In the genomic region with DNA sequence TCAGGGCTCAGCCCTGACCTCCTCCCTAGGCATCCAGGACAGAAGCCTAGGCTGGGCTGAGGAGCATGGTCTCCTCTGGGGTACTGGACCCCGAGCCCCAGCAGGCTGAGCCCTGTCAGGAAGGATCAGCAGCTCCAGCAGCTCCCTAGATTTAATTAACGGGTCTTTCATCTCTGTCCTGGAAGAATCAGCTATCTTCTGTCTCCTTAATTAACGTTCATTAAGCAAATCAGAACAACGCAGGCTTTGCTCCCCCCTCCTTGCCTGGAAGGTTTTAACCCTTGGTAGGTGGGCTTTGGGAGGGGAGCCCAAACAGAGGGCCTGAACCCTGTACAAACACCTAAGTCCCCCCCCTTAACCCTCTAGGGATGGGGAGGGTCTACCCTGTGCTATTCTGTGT, we compare ENCODE assay signal across 27 mouse cellular contexts. TPM values are rescaled to one million over a fixed set of nuclear protein-coding genes. Genes with fewer than 3 reads are reported as not detected.
"Had no signal": no experiment of that assay in that cellular context is flagged by ENCODE, and none has a peak within 500 bp of the region (broad histone marks: within the 10 kb centered on the region; RNA-seq: fewer than 3 reads in every experiment).

No protein-coding gene starts in this region.

- H3K4me2 ChIP-seq: heart, embryonic 12.5 days; hindbrain, embryonic 13.5 days; hindbrain, embryonic 15.5 days; kidney, embryonic 15.5 days; limb, embryonic 13.5 days; limb, embryonic 15.5 days had no signal

- H3K9me3 ChIP-seq: heart, embryonic 12.5 days; hindbrain, embryonic 13.5 days; hindbrain, embryonic 15.5 days; kidney, embryonic 15.5 days; limb, embryonic 13.5 days; limb, embryonic 15.5 days had no signal

- H3K4me3 ChIP-seq: gastrocnemius, adult 2 months; heart, embryonic 12.5 days; hindbrain, embryonic 13.5 days; hindbrain, embryonic 15.5 days; kidney, embryonic 15.5 days; limb, embryonic 13.5 days; limb, embryonic 15.5 days had no signal

- DNase-seq: gastrocnemius, adult 2 months; gastrocnemius, postnatal 10 days; gastrocnemius, postnatal 25 days; heart, adult 18-20 months; heart, postnatal 14 days; heart, postnatal 36 days; kidney, adult 11 months; kidney, adult 2 months; kidney, adult 9 months; kidney, postnatal 14 days; kidney, postnatal 36 days; layer of hippocampus, adult 9-11 months; layer of hippocampus, postnatal 36 days; left cerebral cortex, postnatal 4 days had no signal

- H3K36me3 ChIP-seq: heart, embryonic 12.5 days; hindbrain, embryonic 13.5 days; hindbrain, embryonic 15.5 days; kidney, embryonic 15.5 days; limb, embryonic 13.5 days; limb, embryonic 15.5 days had no signal

- ATAC-seq: forebrain, embryonic 16.5 days; hindbrain, postnatal 0 days; intestine, embryonic 16.5 days had no signal

- H3K27ac ChIP-seq: gastrocnemius, adult 2 months; hindbrain, embryonic 13.5 days; hindbrain, embryonic 15.5 days; hindbrain, postnatal 0 days; kidney, embryonic 15.5 days; kidney, postnatal 0 days; limb, embryonic 13.5 days; limb, embryonic 15.5 days had no signal

- H3K9ac ChIP-seq: heart, embryonic 12.5 days; hindbrain, embryonic 13.5 days; hindbrain, embryonic 15.5 days; kidney, embryonic 15.5 days; limb, embryonic 13.5 days; limb, embryonic 15.5 days had no signal

RNA-seq across cellular contexts. Expression of gene Lamc3, which starts 4.0 kb away (rescaled TPM):
- total RNA-seq: granulocyte monocyte progenitor cell, adult 5-6 weeks; hematopoietic stem cell, adult 5-6 weeks had no signal

RNA-seq across cellular contexts. Expression of gene Fibcd1, which starts 37.3 kb away (rescaled TPM):
- total RNA-seq: gastrocnemius, adult 2 months; gastrocnemius, postnatal 25 days; granulocyte monocyte progenitor cell, adult 5-6 weeks; heart, adult 18-20 months; heart, postnatal 36 days; hematopoietic stem cell, adult 5-6 weeks had no signal
- polyA plus RNA-seq: heart, embryonic 16.5 days had no signal
